Mouse (Mus musculus) midbrain, embryonic 11.5 days (tissue): ENCODE results near the gene Tarm1. TPM values are rescaled to one million over a fixed set of nuclear protein-coding genes. Genes with fewer than 3 reads are reported as not detected.

Source experiments
- ATAC-seq: fragments of 200-750 bp; cut with Nextera tagmentation; 2 replicates; pipeline ENCODE4 v1.8.0; 2017; ENCODE audit warnings: moderate TSS enrichment, moderate library complexity; ENCODE audit not compliant: low FRiP score
- DNase-seq: peaks from one replicate; pipeline ENCODE4 v3.0.0; 2015; ENCODE audit warnings: low spot score; ENCODE audit errors: missing footprints
- H3K27ac ChIP-seq: fragments of 300-500 bp; sonication (generic); 2 replicates; pipeline ENCODE4 v1.5.1; 2014; ENCODE audit warnings: low read depth, low read length
- H3K27me3 ChIP-seq: fragments of 300-500 bp; sonication (generic); 2 replicates; pipeline ENCODE4 v1.6.1; 2014; ENCODE audit warnings: mild to moderate bottlenecking, low read length, moderate library complexity, mixed read lengths; ENCODE audit not compliant: control insufficient read depth, insufficient read depth
- H3K36me3 ChIP-seq: fragments of 300-500 bp; sonication (generic); 2 replicates; pipeline ENCODE4 v1.6.1; 2014; ENCODE audit warnings: mild to moderate bottlenecking, low read length, moderate library complexity, mixed read lengths; ENCODE audit not compliant: control insufficient read depth, insufficient read depth
- H3K4me1 ChIP-seq: fragments of 300-500 bp; sonication (generic); 2 replicates; pipeline ENCODE4 v1.6.1; 2014; ENCODE audit warnings: low read length; ENCODE audit not compliant: control insufficient read depth, insufficient read depth
- H3K4me2 ChIP-seq: fragments of 300-500 bp; sonication (generic); 2 replicates; pipeline ENCODE4 v1.6.1; 2014; ENCODE audit warnings: mild to moderate bottlenecking, moderate library complexity
- H3K4me3 ChIP-seq: fragments of 300-500 bp; sonication (generic); 2 replicates; pipeline ENCODE4 v1.5.1; 2014; ENCODE audit warnings: low read depth, low read length
- H3K9ac ChIP-seq: fragments of 300-500 bp; sonication (generic); 2 replicates; pipeline ENCODE4 v1.6.1; 2014; ENCODE audit warnings: low read length
- H3K9me3 ChIP-seq: fragments of 300-500 bp; sonication (generic); 2 replicates; pipeline ENCODE4 v1.6.1; 2016; ENCODE audit warnings: low read length; ENCODE audit not compliant: control insufficient read depth
- WGBS: fragments of 180-500 bp; shearing (Covaris S2); extraction: QIAGEN DNeasy Blood & Tissue Kit; methylation state at CpG from one replicate; pipeline ENCODE4 v1.1.7; 2014; 5-methylcytosine and 5-hydroxymethylcytosine counted together
- polyA plus RNA-seq: library from polyadenylated mRNA; unstranded; fragments of >200 nt; fragmentation: Nextera tagmentation; extraction: Ambion mirVana; gene quantifications from 2 replicates; pipeline ENCODE4 v1.2.1, GENCODE M21; 2014

The Tarm1 gene
- polyA plus RNA-seq, 1 experiment from 2014 or later = not detected

- Histone ChIP-seq H3K4me1 (no peaks in the 10 kb centered on the region), H3K27ac (no peak overlapping the region), H3K4me2 (no peak overlapping the region), H3K4me3 (no peak overlapping the region), H3K9me3 (no peaks in the 10 kb centered on the region), H3K27me3 (no peaks in the 10 kb centered on the region), H3K9ac (no peak overlapping the region), H3K36me3 (no peaks in the 10 kb centered on the region)
- 76% methylated on average over 4 of the region's 4 CpGs for WGBS
- ATAC-seq (no peak), DNase-seq (no peak)
Observed at GRCm38 (mm10) chr7:3447026-3447425, 55.4 kb downstream of the Tarm1 start.

- WGBS = 83% methylated on average over 3 of the region's 3 CpGs
- H3K27ac ChIP-seq = no peak overlapping the region
- H3K9me3 ChIP-seq = no peaks in the 10 kb centered on the region
- no peak overlapping the region for H3K4me2 ChIP-seq
- no peaks in the 10 kb centered on the region for H3K4me1 ChIP-seq
- H3K27me3 ChIP-seq = no peaks in the 10 kb centered on the region
- H3K9ac ChIP-seq = no peak overlapping the region
- DNase-seq (no peak), ATAC-seq (no peak)
- H3K4me3 ChIP-seq = no peak overlapping the region
- no peaks in the 10 kb centered on the region for H3K36me3 ChIP-seq
Observed at GRCm38 (mm10) chr7:3446584-3446983, 55.8 kb downstream of the Tarm1 start.

GRCm38 (mm10) chr7:3444678-3445077, 57.7 kb downstream of the Tarm1 start:
- Histone ChIP-seq H3K4me1 (no peaks in the 10 kb centered on the region), H3K4me3 (no peak overlapping the region), H3K4me2 (no peak overlapping the region), H3K27ac (no peak overlapping the region), H3K9me3 (no peaks in the 10 kb centered on the region), H3K9ac (no peak overlapping the region), H3K27me3 (no peaks in the 10 kb centered on the region), H3K36me3 (no peaks in the 10 kb centered on the region)
- 83% methylated on average over 3 of the region's 3 CpGs for WGBS
- ATAC-seq (no peak), DNase-seq (no peak)

GRCm38 (mm10) chr7:3442476-3443062, 59.9 kb downstream of the Tarm1 start:
- ATAC-seq = no peak
- WGBS = 83% methylated on average over 10 of the region's 10 CpGs
- H3K4me2 ChIP-seq = no peak overlapping the region

GRCm38 (mm10) chr7:3440526-3440925, 61.9 kb downstream of the Tarm1 start:
- H3K4me3 ChIP-seq = no peak overlapping the region
- no peak overlapping the region for H3K4me2 ChIP-seq
- no peak overlapping the region for H3K27ac ChIP-seq
- H3K27me3 ChIP-seq = no peaks in the 10 kb centered on the region
- 80% methylated on average over 8 of the region's 8 CpGs for WGBS
- ATAC-seq (no peak), DNase-seq (no peak)
- H3K9ac ChIP-seq = no peak overlapping the region
- H3K9me3 ChIP-seq = no peaks in the 10 kb centered on the region
- no peaks in the 10 kb centered on the region for H3K36me3 ChIP-seq
- H3K4me1 ChIP-seq = no peaks in the 10 kb centered on the region

More at GRCm38 (mm10) chr7:3442476-3443062, 59.9 kb downstream of the Tarm1 start:
- Histone ChIP-seq H3K9me3 (no peaks in the 10 kb centered on the region), H3K4me3 (no peak overlapping the region), H3K27me3 (no peaks in the 10 kb centered on the region), H3K36me3 (no peaks in the 10 kb centered on the region), H3K4me1 (no peaks in the 10 kb centered on the region), H3K27ac (no peak overlapping the region), H3K9ac (no peak overlapping the region)
- no peak for DNase-seq

GRCm38 (mm10) chr7:3439984-3440383, 62.4 kb downstream of the Tarm1 start:
- no peaks in the 10 kb centered on the region for H3K27me3 ChIP-seq
- H3K9ac ChIP-seq = no peak overlapping the region
- H3K4me3 ChIP-seq = no peak overlapping the region
- WGBS = 87% methylated on average over 10 of the region's 11 CpGs
- H3K27ac ChIP-seq = no peak overlapping the region
- no peak for ATAC-seq
- no peak overlapping the region for H3K4me2 ChIP-seq
- no peaks in the 10 kb centered on the region for H3K9me3 ChIP-seq
- DNase-seq = no peak
- H3K4me1 ChIP-seq = no peaks in the 10 kb centered on the region
- H3K36me3 ChIP-seq = no peaks in the 10 kb centered on the region

- WGBS = 69% methylated on average over 5 of the region's 5 CpGs
- Histone ChIP-seq H3K9me3 (no peaks in the 10 kb centered on the region), H3K4me3 (no peak overlapping the region), H3K27me3 (no peaks in the 10 kb centered on the region), H3K36me3 (no peaks in the 10 kb centered on the region), H3K27ac (no peak overlapping the region), H3K9ac (no peak overlapping the region), H3K4me1 (no peaks in the 10 kb centered on the region), H3K4me2 (no peak overlapping the region)
- no peak for ATAC-seq
- no peak for DNase-seq
Observed at GRCm38 (mm10) chr7:3437941-3438340, 64.5 kb downstream of the Tarm1 start.

Other genes starting within 250 kb of the Tarm1 start
- gene Myadm, start 213.5 kb downstream of the Tarm1 start, polyA plus RNA-seq = 38.1 and 41.2 TPM in 2 replicates
- gene Prkcg, start 213.4 kb downstream of the Tarm1 start, polyA plus RNA-seq = 0.31 and 0.77 TPM in 2 replicates
- 4.2 and 4.4 TPM in 2 replicates for gene Cacng7, start 169.7 kb downstream of the Tarm1 start, polyA plus RNA-seq
- 4.0 and 4.7 TPM in 2 replicates for gene Cacng8, start 111.9 kb downstream of the Tarm1 start, polyA plus RNA-seq
- gene Cacng6, start 78.4 kb downstream of the Tarm1 start, polyA plus RNA-seq = not detected in 2 replicates
- gene Oscar, start 113.5 kb upstream of the Tarm1 start, polyA plus RNA-seq = 0.08 and 0.25 TPM in 2 replicates
- 299 and 373 TPM in 2 replicates for gene Ndufa3, start 114.7 kb upstream of the Tarm1 start, polyA plus RNA-seq
- gene Tfpt, start 127.3 kb upstream of the Tarm1 start, polyA plus RNA-seq = 29.9 and 31.0 TPM in 2 replicates
- 140 and 148 TPM in 2 replicates for gene Prpf31, start 127.4 kb upstream of the Tarm1 start, polyA plus RNA-seq
- 53.6 and 63.0 TPM in 2 replicates for gene Cnot3, start 142.6 kb upstream of the Tarm1 start, polyA plus RNA-seq
- 16.4 and 16.9 TPM in 2 replicates for gene Leng1, start 163.2 kb upstream of the Tarm1 start, polyA plus RNA-seq
- gene Tmc4, start 174.9 kb upstream of the Tarm1 start, polyA plus RNA-seq = 2.4 and 2.5 TPM in 2 replicates
- 199 and 222 TPM in 2 replicates for gene Tsen34, start 190.2 kb upstream of the Tarm1 start, polyA plus RNA-seq
- gene Mboat7, start 190.9 kb upstream of the Tarm1 start, polyA plus RNA-seq = 21.7 and 23.8 TPM in 2 replicates
- gene Rps9, start 201.4 kb upstream of the Tarm1 start, polyA plus RNA-seq = 1,245 and 1,271 TPM in 2 replicates
- gene Pirb, start 217.8 kb upstream of the Tarm1 start, polyA plus RNA-seq = 0.14 and 0.19 TPM in 2 replicates